Mouse (Mus musculus) G1E (cell line): Measurements from ENCODE around the gene Zfp740. TPM values are rescaled to one million over a fixed set of nuclear protein-coding genes. Genes with fewer than 3 reads are reported as not detected.
A peak's percentile ranks its signal among the peaks of the same experiment; 100 is the strongest.

Experiments
- ATAC-seq: 2 replicates; pipeline ENCODE4 v1.8.0; 2016; ENCODE audit warnings: mild to moderate bottlenecking; ENCODE audit not compliant: insufficient number of reproducible peaks, poor library complexity, low FRiP score, severe bottlenecking; ENCODE audit errors: extremely low read depth
- DNase-seq: peaks from one replicate; pipeline ENCODE4 v3.0.0; 2012; ENCODE audit warnings: low spot score
- H3K27me3 ChIP-seq: 2 replicates; pipeline ENCODE4 v1.6.1; 2012; ENCODE audit warnings: mild to moderate bottlenecking, low read length, inconsistent platforms; ENCODE audit not compliant: insufficient read depth
- H3K36me3 ChIP-seq: replicated peaks from 2 replicates; pipeline ENCODE3; 2012; ENCODE audit warnings: mild to moderate bottlenecking, inconsistent platforms
- H3K4me1 ChIP-seq: 2 replicates; pipeline ENCODE4 v1.6.1; 2012; ENCODE audit warnings: low read depth, low read length, inconsistent platforms, mixed read lengths; ENCODE audit not compliant: insufficient read depth
- H3K4me3 ChIP-seq: 2 replicates; pipeline ENCODE4 v1.5.1; 2012; ENCODE audit warnings: low read depth, mild to moderate bottlenecking, inconsistent platforms, low read length, moderate library complexity, mixed read lengths
- H3K9me3 ChIP-seq: replicated peaks from 2 replicates; pipeline ENCODE4 v1.6.1; 2012; ENCODE audit warnings: inconsistent platforms
- CTCF ChIP-seq: IDR thresholded peaks from 2 replicates; pipeline ENCODE4 v1.5.1; 2012; ENCODE audit warnings: low read depth, low read length, inconsistent platforms, mixed read lengths
- GATA1 ChIP-seq: IDR thresholded peaks from 2 replicates; pipeline ENCODE4 v1.6.1; 2012; ENCODE audit warnings: borderline replicate concordance, low read length, inconsistent platforms, mixed read lengths
- GATA2 ChIP-seq: IDR thresholded peaks from 2 replicates; pipeline ENCODE4 v1.6.1; 2012; ENCODE audit warnings: low read depth, low read length, inconsistent platforms, borderline replicate concordance
- POLR2AphosphoS5 ChIP-seq: IDR thresholded peaks from 2 replicates; pipeline ENCODE4 v1.6.1; 2012; ENCODE audit warnings: low read depth, low read length, inconsistent platforms; ENCODE audit not compliant: insufficient replicate concordance
- TAL1 ChIP-seq: conservative IDR thresholded peaks from 2 replicates; pipeline ENCODE4 v1.6.1; 2012; ENCODE audit warnings: low read depth, low read length, inconsistent platforms, mixed read lengths
- polyA plus RNA-seq: library from polyadenylated mRNA; stranded (reverse); fragments of >175 nt; gene quantifications from 2 replicates; pipeline ENCODE4 v1.2.3, GENCODE M21; 2012
- total RNA-seq, 2 experiments: library from RNA; stranded (forward) in 1 of 2; stranded (reverse) in 1 of 2; fragments of 200-1000 nt in 1 of 2; fragments of >200 nt in 1 of 2; fragmentation: Nextera tagmentation in 1 of 2; gene quantifications; 2 replicates each; pipeline ENCODE4 v1.2.3; 2014 to 2017

Gene Zfp740
- total and polyA plus RNA-seq, 3 experiments = 12.9 to 64.5 (median 35.3) TPM

DNA sequence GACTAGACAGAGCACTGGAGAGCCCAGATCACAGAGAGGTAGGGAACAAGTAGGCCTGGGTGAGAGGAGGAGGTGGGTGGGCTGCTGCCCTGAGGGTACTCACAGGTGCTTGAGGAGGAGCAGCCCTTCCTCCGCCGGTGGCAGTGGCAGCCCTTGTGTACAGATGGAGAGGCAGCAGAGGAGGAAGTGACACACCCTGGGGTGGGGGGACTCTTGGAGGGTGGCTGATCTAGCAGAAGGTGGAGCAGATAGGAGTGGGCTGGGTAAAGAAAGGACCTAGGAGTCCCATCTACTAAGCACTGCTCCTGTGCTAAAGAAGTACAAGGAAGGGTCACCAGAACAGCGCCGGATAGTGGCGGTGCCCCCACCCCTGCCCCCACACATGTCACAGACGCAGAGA is 28.7 kb downstream of the Zfp740 start, which contains the start of gene Itgb7:
TSS of gene Itgb7 (minus strand) at position 197 of the 400 bp plus-strand sequence.
- DNase-seq (peak; percentile 84), ATAC-seq (peak; percentile 91)
- peaks cover 90% of the 10 kb centered on the region for H3K4me1 ChIP-seq
- no peaks in the 10 kb centered on the region for H3K9me3 ChIP-seq
- H3K27me3 ChIP-seq = peaks cover 6% of the 10 kb centered on the region; the same call in 1 of the 2 replicates
- TF ChIP-seq CTCF (no peak), POLR2AphosphoS5 (no peak), GATA1 (no peak), TAL1 (no peak; the same call in 1 of the 2 replicates), GATA2 (no peak)
- peak within 1 kb of the TSS; percentile 69 for H3K4me3 ChIP-seq
- H3K36me3 ChIP-seq = peaks cover 6% of the 10 kb centered on the region

- Histone ChIP-seq H3K9me3 (no peaks in the 10 kb centered on the region), H3K36me3 (peaks cover 3% of the 10 kb centered on the region), H3K27me3 (peaks cover 6% of the 10 kb centered on the region; the same call in 1 of the 2 replicates), H3K4me3 (no peak overlapping the region), H3K4me1 (peaks cover 80% of the 10 kb centered on the region)
- TF ChIP-seq POLR2AphosphoS5 = no peak
- TF ChIP-seq TAL1 = no peak
- no peak for TF ChIP-seq GATA2
- TF ChIP-seq CTCF = no peak
- TF ChIP-seq GATA1 = no peak
- no peak for DNase-seq
- no peak for ATAC-seq
These were observed 29.7 kb downstream of the Zfp740 start for GRCm38 (mm10) chr15:102232764-102233163.

DNA sequence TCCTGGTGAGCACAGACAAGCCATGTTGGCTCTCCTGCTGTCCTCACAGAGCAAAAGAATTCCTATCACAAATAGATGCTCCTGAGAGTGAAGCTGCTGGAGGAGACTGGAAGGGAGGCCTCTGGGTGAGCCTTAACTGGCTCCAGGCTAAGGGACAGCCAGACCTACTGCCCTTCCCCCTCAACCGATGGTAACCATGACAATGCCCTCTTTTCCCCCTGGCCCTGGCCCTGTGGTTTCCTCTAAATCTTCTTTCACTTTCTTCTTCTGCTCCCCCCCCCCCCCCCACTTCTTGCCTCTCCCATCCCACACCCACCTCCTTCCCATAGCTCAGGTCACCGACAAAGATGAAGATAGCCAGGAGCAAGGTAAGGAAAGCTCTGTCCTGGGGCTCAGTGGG is 30.8 kb downstream of the Zfp740 start:
- Histone ChIP-seq H3K36me3 (peaks cover 1% of the 10 kb centered on the region), H3K9me3 (no peaks in the 10 kb centered on the region), H3K4me1 (peaks cover 70% of the 10 kb centered on the region), H3K4me3 (no peak overlapping the region; the same call in 1 of the 2 replicates), H3K27me3 (peaks cover 11% of the 10 kb centered on the region)
- TF ChIP-seq GATA1 (no peak), TAL1 (no peak), GATA2 (no peak), POLR2AphosphoS5 (no peak), CTCF (no peak)
- DNase-seq (no peak), ATAC-seq (no peak)

DNA sequence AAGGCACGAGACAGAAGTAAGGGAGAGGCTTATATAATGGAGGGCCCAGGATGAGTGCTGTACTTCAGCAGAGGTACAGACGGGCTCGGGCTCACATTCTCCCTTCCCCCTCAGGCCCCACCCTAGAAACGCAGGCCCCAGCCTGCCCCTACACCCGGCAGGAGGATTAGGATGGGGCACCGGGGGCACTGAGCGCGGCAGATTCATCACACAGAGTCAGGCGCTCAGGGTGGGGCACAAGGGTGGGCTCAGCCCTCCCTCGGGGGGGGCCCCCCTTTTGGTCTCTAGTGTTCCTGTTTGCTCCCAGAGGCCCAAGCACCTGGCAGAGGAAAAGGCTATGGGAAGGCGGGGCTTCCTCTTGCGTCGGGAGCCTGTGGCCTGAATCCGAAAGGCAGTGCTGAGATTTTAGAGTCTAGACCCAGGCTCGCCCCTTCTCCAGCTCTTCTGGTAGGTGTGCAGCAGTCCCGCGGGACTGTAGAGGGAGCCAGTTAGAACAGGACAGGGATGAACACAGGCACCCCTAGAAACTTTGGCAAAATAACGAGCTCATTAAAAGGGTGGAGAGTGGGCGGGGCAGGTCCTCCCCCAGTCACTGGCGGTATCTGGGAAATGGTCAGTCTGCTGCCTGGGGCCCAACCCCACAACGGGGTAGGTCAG is 32.5 kb downstream of the Zfp740 start:
- Histone ChIP-seq H3K9me3 (no peaks in the 10 kb centered on the region), H3K4me3 (peak overlapping the region; percentile 60; the same call in 1 of the 2 replicates), H3K27me3 (peaks cover 25% of the 10 kb centered on the region), H3K36me3 (no peaks in the 10 kb centered on the region), H3K4me1 (peaks cover 69% of the 10 kb centered on the region)
- ATAC-seq (no peak), DNase-seq (no peak)
- TF ChIP-seq GATA1 = no peak

- no peak for DNase-seq
- no peaks in the 10 kb centered on the region for H3K36me3 ChIP-seq
- TF ChIP-seq CTCF (no peak), TAL1 (no peak), GATA2 (no peak), POLR2AphosphoS5 (no peak), GATA1 (no peak)
- no peaks in the 10 kb centered on the region for H3K9me3 ChIP-seq
- H3K4me3 ChIP-seq = no peak overlapping the region
- no peak for ATAC-seq
- H3K27me3 ChIP-seq = peaks cover 56% of the 10 kb centered on the region
- H3K4me1 ChIP-seq = peaks cover 56% of the 10 kb centered on the region
These were observed 35.7 kb downstream of the Zfp740 start for GRCm38 (mm10) chr15:102238543-102239259.

DNA sequence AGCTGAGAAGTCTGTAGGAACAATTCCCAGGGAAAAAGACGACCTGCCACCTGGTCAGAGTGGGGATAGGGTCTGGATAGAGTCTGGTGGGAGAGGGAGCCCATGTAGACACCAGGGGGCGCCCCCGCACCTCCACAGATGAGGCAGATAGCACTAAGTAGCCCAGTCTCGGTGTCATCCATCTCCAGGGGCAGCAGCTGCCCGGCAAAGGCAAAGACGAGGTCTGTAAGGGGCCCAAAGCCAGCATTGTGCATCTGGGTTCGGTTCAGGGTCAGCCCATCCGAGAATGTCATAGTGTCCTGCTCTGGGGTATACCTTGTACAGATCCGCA is 36.2 kb downstream of the Zfp740 start:
- Histone ChIP-seq H3K36me3 (no peaks in the 10 kb centered on the region), H3K27me3 (peaks cover 61% of the 10 kb centered on the region), H3K4me1 (peaks cover 56% of the 10 kb centered on the region), H3K4me3 (no peak overlapping the region), H3K9me3 (no peaks in the 10 kb centered on the region)
- ATAC-seq (no peak), DNase-seq (peak; percentile 67)
- TF ChIP-seq GATA2 (0 out of 2 replicates have a peak, but pooled peaks have one; percentile 71), GATA1 (no peak), CTCF (peak; percentile 70)

GRCm38 (mm10) chr15:102239851-102240250 is 36.8 kb downstream of the Zfp740 start:
- Histone ChIP-seq H3K4me1 (peaks cover 53% of the 10 kb centered on the region), H3K27me3 (peaks cover 67% of the 10 kb centered on the region), H3K36me3 (no peaks in the 10 kb centered on the region), H3K9me3 (no peaks in the 10 kb centered on the region), H3K4me3 (no peak overlapping the region)
- ATAC-seq = no peak
- TF ChIP-seq GATA1 = no peak
- TF ChIP-seq POLR2AphosphoS5 = no peak
- no peak for TF ChIP-seq GATA2
- no peak for TF ChIP-seq TAL1
- TF ChIP-seq CTCF = no peak
- no peak for DNase-seq
